Mouse (Mus musculus): ENCODE measurements at regions not wholly inside any gene's neighbourhood (a gene's known extent, or its start where the extent isn't known, plus 50 kb on each side); places are given as distances from the start of the nearest gene placed in this dataset.
A peak's percentile ranks its signal among the peaks of the same experiment; 100 is the strongest.
"Not testable (repeated sequence)": the region's sequence is repeated elsewhere in the genome, so short reads cannot be mapped to it uniquely, and the experiment has no call there.

DNA sequence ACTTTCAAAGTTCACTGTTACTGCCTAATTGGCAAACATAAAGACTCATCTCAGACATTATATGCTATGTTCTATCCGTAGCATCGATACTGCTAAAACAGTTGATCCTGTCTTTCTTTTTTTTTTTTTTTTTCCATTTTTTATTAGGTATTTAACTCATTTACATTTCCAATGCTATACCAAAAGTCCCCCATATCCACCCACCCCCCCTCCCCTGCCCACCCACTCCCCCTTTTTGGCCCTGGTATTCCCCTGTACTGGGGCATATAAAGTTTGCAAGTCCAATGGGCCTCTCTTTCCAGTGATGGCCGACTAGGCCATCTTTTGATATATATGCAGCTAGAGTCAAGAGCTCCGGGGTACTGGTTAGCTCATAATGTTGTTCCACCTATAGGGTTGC, 370.6 kb downstream of the Sec16b start:
- not testable (repeated sequence) for H3K27ac ChIP-seq; H3K4me1 ChIP-seq; H3K36me3 ChIP-seq (replicated peaks); H3K9me3 ChIP-seq; H3K4me3 ChIP-seq; H3K27me3 ChIP-seq (replicated peaks); ATAC-seq (replicated peaks); H3K9ac ChIP-seq; H3K4me2 ChIP-seq
- WGBS = 100% methylated on average over 2 of the region's 4 CpGs

DNA sequence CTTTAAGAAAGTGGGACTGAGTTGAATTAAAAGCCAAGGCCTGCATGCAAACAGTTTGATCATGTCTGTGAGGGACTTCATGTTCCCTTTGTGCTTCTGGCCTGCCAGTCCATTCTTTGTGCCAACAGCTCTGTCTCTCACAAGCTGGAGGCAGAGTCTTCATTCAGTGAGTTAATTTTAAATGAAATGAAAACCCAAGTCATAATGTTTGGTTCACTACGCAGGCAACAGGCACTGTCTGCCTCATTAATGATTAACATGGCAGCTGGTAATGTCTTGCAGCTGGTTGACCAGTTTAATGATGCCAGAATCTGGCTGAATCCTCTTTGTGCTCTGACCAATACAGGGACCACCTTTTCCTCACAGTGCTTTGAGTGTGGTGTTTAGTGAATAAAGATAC, 380.6 kb downstream of the Sec16b start:
- Histone ChIP-seq H3K4me1 (no peaks in the 10 kb centered on the region), H3K4me2 (no peak overlapping the region), H3K27ac (no peak overlapping the region), H3K9ac (no peak overlapping the region), H3K9me3 (no peaks in the 10 kb centered on the region), H3K36me3 (replicated peaks) (no peaks in the 10 kb centered on the region), H3K4me3 (no peak overlapping the region), H3K27me3 (replicated peaks) (no peaks in the 10 kb centered on the region)
- no peak for ATAC-seq (replicated peaks)
- 57% methylated on average over 1 of the region's 1 CpGs for WGBS

GRCm38 (mm10) chr1:157888573-157888972, 382.0 kb downstream of the Sec16b start:
- Histone ChIP-seq H3K27me3 (replicated peaks) (no peaks in the 10 kb centered on the region), H3K4me3 (no peak overlapping the region), H3K27ac (no peak overlapping the region), H3K9ac (no peak overlapping the region), H3K36me3 (replicated peaks) (no peaks in the 10 kb centered on the region), H3K9me3 (no peaks in the 10 kb centered on the region), H3K4me1 (no peaks in the 10 kb centered on the region), H3K4me2 (no peak overlapping the region)
- ATAC-seq (replicated peaks) = no peak
- 83% methylated on average over 7 of the region's 7 CpGs for WGBS

DNA sequence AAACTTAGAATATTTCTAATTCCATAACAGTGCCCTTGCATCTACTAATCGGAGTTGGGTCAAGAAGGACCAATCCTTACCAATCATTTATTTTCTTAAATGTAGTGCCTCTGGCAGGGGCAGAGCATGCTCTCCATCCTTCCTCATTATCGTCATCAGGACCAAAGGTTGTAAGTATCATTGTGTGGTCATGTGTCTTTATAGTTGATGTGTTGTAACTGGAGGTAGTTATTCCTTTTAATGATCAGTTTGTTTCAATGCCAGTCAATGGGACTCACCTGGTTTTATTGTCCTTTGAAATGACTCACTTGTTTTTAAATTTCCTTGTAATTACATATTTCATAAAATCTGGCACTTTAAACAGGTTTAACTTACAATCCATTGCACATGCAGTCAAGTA, 399.6 kb downstream of the Sec16b start:
- H3K9ac ChIP-seq = no peak overlapping the region
- H3K4me2 ChIP-seq = no peak overlapping the region
- H3K27ac ChIP-seq = no peak overlapping the region
- no peaks in the 10 kb centered on the region for H3K9me3 ChIP-seq
- no peaks in the 10 kb centered on the region for H3K27me3 ChIP-seq (replicated peaks)
- H3K4me3 ChIP-seq = no peak overlapping the region
- WGBS = 94% methylated on average over 2 of the region's 2 CpGs
- H3K4me1 ChIP-seq = no peaks in the 10 kb centered on the region
- H3K36me3 ChIP-seq (replicated peaks) = no peaks in the 10 kb centered on the region
- ATAC-seq (replicated peaks) = no peak

GRCm38 (mm10) chr1:157937800-157938348, 418.3 kb downstream of the Brinp2 start:
- Histone ChIP-seq H3K36me3 (replicated peaks) (no peaks in the 10 kb centered on the region), H3K4me2 (no peak overlapping the region), H3K4me3 (no peak overlapping the region), H3K9me3 (no peaks in the 10 kb centered on the region), H3K27ac (no peak overlapping the region), H3K27me3 (replicated peaks) (no peaks in the 10 kb centered on the region), H3K9ac (no peak overlapping the region), H3K4me1 (peaks cover 14% of the 10 kb centered on the region; the same call in 1 of the 2 replicates)
- peak; percentile 50; the same call in 1 of the 2 replicates for ATAC-seq (replicated peaks)
- WGBS = 36% methylated on average over 1 of the region's 1 CpGs

DNA sequence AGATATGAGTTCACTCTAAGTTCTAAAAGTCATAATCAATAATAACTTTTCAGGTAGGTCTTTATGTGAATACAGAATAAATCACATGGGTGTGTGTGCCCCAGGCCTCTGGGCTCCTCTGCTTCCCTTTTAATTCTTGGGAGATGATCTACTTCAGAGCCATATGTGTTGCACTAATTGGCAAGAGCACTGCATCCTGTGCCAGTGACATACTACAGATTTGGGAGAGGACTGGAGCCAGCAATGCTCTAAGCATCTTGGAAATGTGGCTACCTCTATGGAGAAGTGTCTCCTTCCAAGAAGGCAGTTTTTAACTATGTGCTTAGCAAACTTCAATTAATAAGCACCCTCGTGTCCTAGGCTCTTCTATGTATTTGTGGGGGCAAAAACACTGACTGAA, 416.6 kb downstream of the Brinp2 start:
- ATAC-seq (replicated peaks) = no peak
- H3K9ac ChIP-seq = no peak overlapping the region
- no peak overlapping the region for H3K4me3 ChIP-seq
- WGBS = 83% methylated on average over 1 of the region's 1 CpGs
- peaks cover 14% of the 10 kb centered on the region; the same call in 1 of the 2 replicates for H3K4me1 ChIP-seq
- no peaks in the 10 kb centered on the region for H3K36me3 ChIP-seq (replicated peaks)
- H3K27me3 ChIP-seq (replicated peaks) = no peaks in the 10 kb centered on the region
- no peak overlapping the region for H3K27ac ChIP-seq
- no peaks in the 10 kb centered on the region for H3K9me3 ChIP-seq
- H3K4me2 ChIP-seq = no peak overlapping the region

- Histone ChIP-seq H3K4me1 (peaks cover 14% of the 10 kb centered on the region; the same call in 1 of the 2 replicates), H3K27ac (no peak overlapping the region), H3K36me3 (replicated peaks) (no peaks in the 10 kb centered on the region), H3K4me3 (no peak overlapping the region), H3K9ac (no peak overlapping the region), H3K9me3 (no peaks in the 10 kb centered on the region), H3K27me3 (replicated peaks) (no peaks in the 10 kb centered on the region), H3K4me2 (no peak overlapping the region)
- 58% methylated on average over 3 of the region's 3 CpGs for WGBS
- no peak; the same call in 1 of the 2 replicates for ATAC-seq (replicated peaks)
Measured at GRCm38 (mm10) chr1:157940331-157940758, 415.8 kb downstream of the Brinp2 start.

- 62% methylated on average over 4 of the region's 4 CpGs for WGBS
- Histone ChIP-seq H3K9ac (no peak overlapping the region), H3K4me3 (no peak overlapping the region), H3K27ac (no peak overlapping the region), H3K36me3 (replicated peaks) (no peaks in the 10 kb centered on the region), H3K4me2 (no peak overlapping the region), H3K4me1 (no peaks in the 10 kb centered on the region), H3K9me3 (no peaks in the 10 kb centered on the region), H3K27me3 (replicated peaks) (no peaks in the 10 kb centered on the region)
- ATAC-seq (replicated peaks) = no peak
Measured at GRCm38 (mm10) chr1:157957506-157957905, 398.6 kb downstream of the Brinp2 start.

- Histone ChIP-seq H3K27ac (no peak overlapping the region), H3K4me1 (no peaks in the 10 kb centered on the region), H3K4me3 (no peak overlapping the region), H3K27me3 (replicated peaks) (no peaks in the 10 kb centered on the region), H3K4me2 (no peak overlapping the region), H3K36me3 (replicated peaks) (no peaks in the 10 kb centered on the region), H3K9me3 (no peaks in the 10 kb centered on the region), H3K9ac (no peak overlapping the region)
- 88% methylated on average over 3 of the region's 3 CpGs for WGBS
- no peak for ATAC-seq (replicated peaks)
Measured at GRCm38 (mm10) chr1:157964461-157964860, 391.7 kb downstream of the Brinp2 start.

GRCm38 (mm10) chr1:157969635-157970111, 386.5 kb downstream of the Brinp2 start:
- Histone ChIP-seq H3K9me3 (no peaks in the 10 kb centered on the region), H3K4me1 (no peaks in the 10 kb centered on the region), H3K4me2 (no peak overlapping the region), H3K36me3 (replicated peaks) (no peaks in the 10 kb centered on the region), H3K27me3 (replicated peaks) (no peaks in the 10 kb centered on the region), H3K9ac (no peak overlapping the region), H3K27ac (no peak overlapping the region), H3K4me3 (no peak overlapping the region)
- WGBS = 43% methylated on average over 6 of the region's 6 CpGs
- ATAC-seq (replicated peaks) = 0 out of 2 replicates have a peak, but pooled peaks have one; percentile 42

DNA sequence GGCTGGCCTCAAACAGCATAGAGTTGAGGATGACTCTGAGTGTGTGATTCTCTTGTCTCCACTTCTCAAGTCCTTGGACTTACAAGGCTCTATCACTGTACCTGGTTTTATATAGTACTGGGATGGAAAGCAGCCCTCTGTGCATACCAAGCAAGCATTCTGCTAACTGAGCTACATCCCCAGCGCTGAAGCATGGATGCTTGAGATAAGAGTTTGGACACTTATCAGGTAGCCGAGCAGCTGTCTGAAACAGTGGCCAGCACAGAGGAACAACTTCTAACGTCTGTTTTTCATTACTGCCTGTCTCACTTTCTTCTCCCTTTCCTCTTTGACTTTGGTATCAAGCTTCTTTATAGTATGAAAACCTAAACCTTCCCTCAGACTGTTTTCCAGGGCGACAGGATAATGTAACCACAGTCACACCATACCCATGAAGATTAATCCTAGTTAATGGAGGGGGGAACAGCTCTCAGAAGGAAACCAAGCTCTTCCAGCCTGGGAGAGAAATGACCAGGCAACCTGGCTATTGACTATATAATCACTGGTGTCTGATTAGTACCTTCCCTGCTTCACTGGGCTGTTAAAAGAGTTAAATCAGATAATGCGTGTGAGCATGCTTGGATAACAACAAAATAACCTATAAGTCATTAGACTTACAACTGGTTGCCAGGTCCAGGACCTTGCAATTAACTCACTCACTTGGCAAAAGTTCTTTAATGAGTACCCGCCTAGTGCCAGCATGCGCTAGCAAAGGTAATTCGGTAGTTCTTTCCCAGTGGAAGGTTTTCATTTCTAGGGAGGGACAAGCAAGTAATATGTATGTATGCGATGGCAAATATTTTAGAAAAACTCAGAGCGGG, 382.5 kb downstream of the Brinp2 start:
- Histone ChIP-seq H3K27ac (no peak overlapping the region), H3K36me3 (replicated peaks) (no peaks in the 10 kb centered on the region), H3K27me3 (replicated peaks) (no peaks in the 10 kb centered on the region), H3K9me3 (no peaks in the 10 kb centered on the region), H3K4me1 (no peaks in the 10 kb centered on the region), H3K4me2 (no peak overlapping the region), H3K9ac (no peak overlapping the region), H3K4me3 (no peak overlapping the region)
- no peak for ATAC-seq (replicated peaks)
- WGBS = 87% methylated on average over 10 of the region's 10 CpGs

DNA sequence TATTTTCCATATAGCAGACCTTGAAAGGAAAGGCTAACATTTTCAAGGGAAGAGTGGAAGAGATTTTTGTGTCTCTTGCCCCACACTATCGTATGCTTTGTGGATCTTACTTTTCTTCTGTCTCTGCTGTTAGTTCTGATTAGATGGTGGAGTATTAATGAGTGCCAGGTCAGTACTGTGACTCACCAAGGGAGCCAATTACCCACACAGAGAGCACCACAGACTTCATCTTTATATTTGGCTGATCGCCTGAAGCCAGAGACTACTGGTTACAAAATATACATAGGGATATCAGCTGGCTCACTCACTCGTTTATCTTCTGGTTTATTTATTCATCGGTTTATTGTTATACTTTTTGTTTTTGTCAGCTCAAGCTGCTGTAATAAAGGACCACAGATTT, 381.5 kb downstream of the Brinp2 start:
- Histone ChIP-seq H3K4me3 (no peak overlapping the region), H3K9ac (no peak overlapping the region), H3K36me3 (replicated peaks) (no peaks in the 10 kb centered on the region), H3K9me3 (no peaks in the 10 kb centered on the region), H3K27me3 (replicated peaks) (no peaks in the 10 kb centered on the region), H3K4me1 (no peaks in the 10 kb centered on the region), H3K4me2 (no peak overlapping the region), H3K27ac (no peak overlapping the region)
- WGBS = 60% methylated on average over 4 of the region's 4 CpGs
- no peak for ATAC-seq (replicated peaks)

DNA sequence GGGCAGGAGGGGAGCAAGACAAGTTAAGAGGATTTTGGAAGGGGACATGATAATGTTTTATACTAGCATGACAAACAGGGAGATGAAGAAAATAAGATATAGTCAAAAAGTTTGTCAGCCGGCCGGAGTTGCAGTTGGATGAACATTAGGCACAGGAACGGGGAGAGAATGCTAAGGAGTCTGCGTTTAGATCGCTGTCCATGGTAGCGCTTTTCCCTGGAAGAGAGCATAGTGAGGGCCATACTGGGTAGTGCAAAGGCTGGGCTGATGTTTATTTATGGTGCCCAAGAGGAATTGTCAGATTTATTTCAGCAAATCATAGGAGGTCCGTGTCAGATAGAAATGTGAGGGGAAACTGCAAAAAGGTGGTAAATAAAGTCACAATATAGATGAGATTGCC, 337.0 kb downstream of the Brinp2 start:
- WGBS = 31% methylated on average over 7 of the region's 7 CpGs
- H3K36me3 ChIP-seq (replicated peaks) = no peaks in the 10 kb centered on the region
- H3K9ac ChIP-seq = no peak overlapping the region

More for the DNA sequence above, 337.0 kb downstream of the Brinp2 start:
- no peaks in the 10 kb centered on the region for H3K4me1 ChIP-seq
- no peak overlapping the region for H3K4me2 ChIP-seq
- H3K9me3 ChIP-seq = no peaks in the 10 kb centered on the region
- H3K27ac ChIP-seq = no peak overlapping the region
- no peak for ATAC-seq (replicated peaks)
- H3K27me3 ChIP-seq (replicated peaks) = no peaks in the 10 kb centered on the region
- no peak overlapping the region for H3K4me3 ChIP-seq
